8 mouse cellular contexts compared by ENCODE assay signal in genomic region chr2:174463370-174463769, GRCm38 (mm10). TPM values are rescaled to one million over a fixed set of nuclear protein-coding genes. Genes with fewer than 3 reads are reported as not detected.
DNase-seq lines count a peak whose midpoint lies in the region; ATAC-seq lines count a peak whose summit lies in the region.

No protein-coding gene starts in this region.

- peaks cover 7% of the 10 kb centered on the region; the same call in 1 of the 2 replicates for H3K36me3 ChIP-seq in neural tube, embryonic 11.5 days (ENCODE audit: control insufficient read depth, insufficient read depth, low read length)
- peaks cover 46% of the 10 kb centered on the region for H3K36me3 ChIP-seq in embryonic facial prominence, embryonic 12.5 days
- peaks cover 67% of the 10 kb centered on the region for H3K36me3 ChIP-seq in hindbrain, embryonic 10.5 days
- H3K36me3 ChIP-seq in macrophage (ENCODE audit: inconsistent target) = peaks cover 38% of the 10 kb centered on the region

- intact Hi-C loops in left cerebral cortex, postnatal 14 days (cut with DNase I) = loop anchor here (5.0 kb wide), 2 partner anchors 131 to 151 kb away; no protein-coding TSS in a partner anchor

- peak overlapping the region; percentile 75 for H3K4me3 ChIP-seq in neural tube, embryonic 11.5 days (ENCODE audit: low read depth, low read length)
- H3K4me3 ChIP-seq in embryonic facial prominence, embryonic 12.5 days = peak overlapping the region; percentile 87
- peak overlapping the region; percentile 82 for H3K4me3 ChIP-seq in hindbrain, embryonic 10.5 days
- peak overlapping the region; percentile 61 for H3K4me3 ChIP-seq in macrophage (ENCODE audit: inconsistent target)

- no peaks in the 10 kb centered on the region for H3K9me3 ChIP-seq in neural tube, embryonic 11.5 days (ENCODE audit: control insufficient read depth, low read length)
- no peaks in the 10 kb centered on the region for H3K9me3 ChIP-seq in embryonic facial prominence, embryonic 12.5 days
- H3K9me3 ChIP-seq in hindbrain, embryonic 10.5 days = no peaks in the 10 kb centered on the region

- H3K9ac ChIP-seq in neural tube, embryonic 11.5 days (ENCODE audit: low read length) = peak overlapping the region; percentile 85
- peak overlapping the region; percentile 79 for H3K9ac ChIP-seq in embryonic facial prominence, embryonic 12.5 days

- H3K79me2 ChIP-seq in macrophage (ENCODE audit: inconsistent target) = peaks cover 36% of the 10 kb centered on the region

- H3K4me2 ChIP-seq in neural tube, embryonic 11.5 days (ENCODE audit: low read depth) = peak overlapping the region; percentile 97
- H3K4me2 ChIP-seq in embryonic facial prominence, embryonic 12.5 days (replicated peaks) = peak overlapping the region; percentile 87

- WGBS in neural tube, embryonic 11.5 days = 40% methylated on average over 10 of the region's 10 CpGs
- 44% methylated on average over 10 of the region's 10 CpGs for WGBS in embryonic facial prominence, embryonic 12.5 days
- WGBS in hindbrain, embryonic 10.5 days = 41% methylated on average over 10 of the region's 10 CpGs
- WGBS in macrophage (ENCODE audit: missing documents) = 37% methylated on average over 10 of the region's 10 CpGs

- H3K4me1 ChIP-seq in neural tube, embryonic 11.5 days (ENCODE audit: control insufficient read depth, insufficient read depth, low read length) = peaks cover 5% of the 10 kb centered on the region; the same call in 1 of the 2 replicates
- 0 out of 2 replicates have a peak, but pooled peaks cover 5% of the 10 kb centered on the region for H3K4me1 ChIP-seq in embryonic facial prominence, embryonic 12.5 days
- H3K4me1 ChIP-seq in hindbrain, embryonic 10.5 days (replicated peaks) = peaks cover 24% of the 10 kb centered on the region

- DNase-seq in neural tube, embryonic 11.5 days (ENCODE audit: low spot score) = peak; percentile 19
- DNase-seq in neural tube, embryonic 10.5 days (ENCODE audit: extremely low spot score, low spot score) = no peak
- DNase-seq in hindbrain, embryonic 10.5 days (ENCODE audit: low spot score) = no peak
- DNase-seq in thymus, postnatal 4 days = no peak
- no peak for DNase-seq in thymus, postnatal 36 days
- DNase-seq in left cerebral cortex, postnatal 14 days (ENCODE audit: low spot score in 2 of 2) = no peak

- no peaks in the 10 kb centered on the region for H3K27me3 ChIP-seq in neural tube, embryonic 11.5 days (ENCODE audit: control insufficient read depth, insufficient read depth, low read length)
- no peaks in the 10 kb centered on the region for H3K27me3 ChIP-seq in embryonic facial prominence, embryonic 12.5 days
- H3K27me3 ChIP-seq in hindbrain, embryonic 10.5 days (ENCODE audit: insufficient read depth, poor library complexity, severe bottlenecking) = no peaks in the 10 kb centered on the region

- H3K27ac ChIP-seq in neural tube, embryonic 11.5 days (ENCODE audit: low read depth, low read length) = no peak overlapping the region
- 0 out of 2 replicates have a peak overlapping the region, but pooled peaks have one; percentile 67 for H3K27ac ChIP-seq in embryonic facial prominence, embryonic 12.5 days
- H3K27ac ChIP-seq in hindbrain, embryonic 10.5 days = peak overlapping the region; percentile 98
- peak overlapping the region; percentile 51 for H3K27ac ChIP-seq in macrophage

- ATAC-seq in neural tube, embryonic 11.5 days (ENCODE audit: insufficient read depth, low FRiP score, low TSS enrichment) = peak; percentile 51
- ATAC-seq in embryonic facial prominence, embryonic 12.5 days (ENCODE audit: insufficient number of reproducible peaks, insufficient read depth, low FRiP score, low TSS enrichment) = peak; percentile 13; the same call in 1 of the 2 replicates

RNA-seq across cellular contexts. Expression of gene Atp5e, which starts 0.5 kb away (rescaled TPM):
- 673 and 698 TPM in 2 replicates for polyA plus RNA-seq in neural tube, embryonic 11.5 days (2014; fragmentation: Nextera tagmentation; extraction: Ambion mirVana)
- polyA plus RNA-seq in embryonic facial prominence, embryonic 12.5 days (2016; fragmentation: Nextera tagmentation; extraction: Ambion mirVana) = 828 TPM in 2 replicates
- polyA plus RNA-seq in hindbrain, embryonic 10.5 days (2016; fragmentation: Nextera tagmentation; extraction: Ambion mirVana) = 623 and 749 TPM in 2 replicates
- 10 to 100 TPM in 17 of 26 experiments, 1 to 10 TPM in 9; 3.3 to 67.2 (median 12.4) TPM for total RNA-seq in macrophage (2018; cell fraction: chromatin; rRNA removed)
- 100 to 1,000 TPM; 291 to 451 (median 384) TPM for total RNA-seq in macrophage (2018; cell fraction: cytosol; rRNA removed)
- 100 to 1,000 TPM in 1 of 26 experiments, 10 to 100 TPM in 25; 19.0 to 103 (median 51.4) TPM for total RNA-seq in macrophage (2018; cell fraction: nucleus; rRNA removed)
- 62.0 to 577 TPM (median 488 TPM) in 3 replicates for polyA plus RNA-seq in macrophage (2018)
- total RNA-seq in left cerebral cortex, postnatal 14 days (2021) = 100 to 1,000 TPM; 329 to 340 TPM

RNA-seq across cellular contexts. Expression of gene Prelid3b, which starts 9.5 kb away (rescaled TPM):
- polyA plus RNA-seq in neural tube, embryonic 11.5 days (2014; fragmentation: Nextera tagmentation; extraction: Ambion mirVana) = 121 and 131 TPM in 2 replicates
- 101 and 105 TPM in 2 replicates for polyA plus RNA-seq in embryonic facial prominence, embryonic 12.5 days (2016; fragmentation: Nextera tagmentation; extraction: Ambion mirVana)
- 122 and 127 TPM in 2 replicates for polyA plus RNA-seq in hindbrain, embryonic 10.5 days (2016; fragmentation: Nextera tagmentation; extraction: Ambion mirVana)
- total RNA-seq in macrophage (2018; cell fraction: chromatin; rRNA removed) = 10 to 100 TPM; 17.7 to 49.5 (median 34.4) TPM
- 10 to 100 TPM; 43.7 to 70.0 (median 55.6) TPM for total RNA-seq in macrophage (2018; cell fraction: cytosol; rRNA removed)
- 10 to 100 TPM; 23.5 to 49.1 (median 33.6) TPM for total RNA-seq in macrophage (2018; cell fraction: nucleus; rRNA removed)
- polyA plus RNA-seq in macrophage (2018) = 44.0 to 102 TPM (median 81.1 TPM) in 3 replicates
- total RNA-seq in left cerebral cortex, postnatal 14 days (2021) = 10 to 100 TPM; 43.5 to 47.0 TPM

RNA-seq across cellular contexts. Expression of gene Tubb1, which starts 12.9 kb away (rescaled TPM):
- polyA plus RNA-seq in neural tube, embryonic 11.5 days (2014; fragmentation: Nextera tagmentation; extraction: Ambion mirVana) = 6.5 and 6.6 TPM in 2 replicates
- polyA plus RNA-seq in embryonic facial prominence, embryonic 12.5 days (2016; fragmentation: Nextera tagmentation; extraction: Ambion mirVana) = 4.0 and 4.4 TPM in 2 replicates
- 5.5 and 5.7 TPM in 2 replicates for polyA plus RNA-seq in hindbrain, embryonic 10.5 days (2016; fragmentation: Nextera tagmentation; extraction: Ambion mirVana)
- total RNA-seq in macrophage (2018; cell fraction: chromatin; rRNA removed) = 1 to 10 TPM in 1 of 26 experiments, under 1 TPM in 6, not detected in 19; 0.47 to 1.1 (median 0.69) TPM
- under 1 TPM; 0.09 to 0.90 (median 0.46) TPM for total RNA-seq in macrophage (2018; cell fraction: cytosol; rRNA removed)
- total RNA-seq in macrophage (2018; cell fraction: nucleus; rRNA removed) = 1 to 10 TPM in 7 of 26 experiments, under 1 TPM in 14, not detected in 5; 0.40 to 2.1 (median 0.73) TPM
- 0.50 to 0.63 TPM in 2 of 3 replicates, not detected in the other for polyA plus RNA-seq in macrophage (2018)
- under 1 TPM in 1 of 2 experiments, not detected in 1; 0.24 TPM for total RNA-seq in left cerebral cortex, postnatal 14 days (2021)

RNA-seq across cellular contexts. Expression of gene Ctsz, which starts 24.5 kb away (rescaled TPM):
- polyA plus RNA-seq in neural tube, embryonic 11.5 days (2014; fragmentation: Nextera tagmentation; extraction: Ambion mirVana) = 97.5 and 103 TPM in 2 replicates
- polyA plus RNA-seq in embryonic facial prominence, embryonic 12.5 days (2016; fragmentation: Nextera tagmentation; extraction: Ambion mirVana) = 115 and 116 TPM in 2 replicates
- 104 and 109 TPM in 2 replicates for polyA plus RNA-seq in hindbrain, embryonic 10.5 days (2016; fragmentation: Nextera tagmentation; extraction: Ambion mirVana)
- total RNA-seq in macrophage (2018; cell fraction: chromatin; rRNA removed) = 100 to 1,000 TPM; 207 to 590 (median 358) TPM
- 1,000 to 10,000 TPM; 1,634 to 3,370 (median 2,405) TPM for total RNA-seq in macrophage (2018; cell fraction: cytosol; rRNA removed)
- total RNA-seq in macrophage (2018; cell fraction: nucleus; rRNA removed) = 1,000 to 10,000 TPM in 25 of 26 experiments, 100 to 1,000 TPM in 1; 541 to 3,148 (median 1,812) TPM
- 1,508 to 2,797 TPM (median 2,045 TPM) in 3 replicates for polyA plus RNA-seq in macrophage (2018)
- total RNA-seq in left cerebral cortex, postnatal 14 days (2021) = 10 to 100 TPM; 21.2 to 22.8 TPM

RNA-seq across cellular contexts. Expression of gene Nelfcd, which starts 47.8 kb away (rescaled TPM):
- polyA plus RNA-seq in neural tube, embryonic 11.5 days (2014; fragmentation: Nextera tagmentation; extraction: Ambion mirVana) = 169 and 172 TPM in 2 replicates
- 177 and 179 TPM in 2 replicates for polyA plus RNA-seq in embryonic facial prominence, embryonic 12.5 days (2016; fragmentation: Nextera tagmentation; extraction: Ambion mirVana)
- polyA plus RNA-seq in hindbrain, embryonic 10.5 days (2016; fragmentation: Nextera tagmentation; extraction: Ambion mirVana) = 196 TPM in 2 replicates
- 10 to 100 TPM; 10.1 to 69.1 (median 38.7) TPM for total RNA-seq in macrophage (2018; cell fraction: chromatin; rRNA removed)
- 10 to 100 TPM in 23 of 26 experiments, 1 to 10 TPM in 3; 7.9 to 15.8 (median 12.6) TPM for total RNA-seq in macrophage (2018; cell fraction: cytosol; rRNA removed)
- 10 to 100 TPM in 21 of 26 experiments, 1 to 10 TPM in 5; 5.3 to 42.4 (median 17.5) TPM for total RNA-seq in macrophage (2018; cell fraction: nucleus; rRNA removed)
- 7.5 to 17.9 TPM (median 16.7 TPM) in 3 replicates for polyA plus RNA-seq in macrophage (2018)
- total RNA-seq in left cerebral cortex, postnatal 14 days (2021) = 10 to 100 TPM; 46.2 to 50.4 TPM
